Mouse (Mus musculus): Measurements from ENCODE around the gene Spata17.

Spata17 gene

DNA sequence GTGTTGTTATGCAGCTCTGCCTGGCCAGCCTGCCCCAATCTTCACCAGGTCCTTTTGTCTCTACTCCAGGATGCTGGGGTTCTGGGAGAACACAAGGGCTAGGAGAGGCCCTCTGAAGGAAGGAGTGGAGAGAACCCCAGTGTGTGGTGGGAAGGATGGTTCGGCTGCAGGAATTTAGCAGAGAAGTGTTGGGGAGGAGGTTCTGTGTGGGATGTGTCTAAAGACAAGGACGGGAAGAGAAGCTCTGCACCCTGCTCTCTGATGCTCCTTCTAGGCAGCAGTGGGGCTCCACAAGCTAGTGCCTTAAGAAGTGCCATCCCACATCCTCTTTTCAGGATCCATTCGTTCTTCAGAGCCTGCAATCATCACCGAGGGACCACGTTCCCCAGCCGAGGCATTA is 129.2 kb downstream of the Spata17 start:
- no peak for DNase-seq (ENCODE audit: low spot score in 2 of 2)

GRCm38 (mm10) chr1:187077352-187077751 is 137.9 kb downstream of the Spata17 start:
- DNase-seq (ENCODE audit: low spot score in 2 of 2), result no peak

DNA sequence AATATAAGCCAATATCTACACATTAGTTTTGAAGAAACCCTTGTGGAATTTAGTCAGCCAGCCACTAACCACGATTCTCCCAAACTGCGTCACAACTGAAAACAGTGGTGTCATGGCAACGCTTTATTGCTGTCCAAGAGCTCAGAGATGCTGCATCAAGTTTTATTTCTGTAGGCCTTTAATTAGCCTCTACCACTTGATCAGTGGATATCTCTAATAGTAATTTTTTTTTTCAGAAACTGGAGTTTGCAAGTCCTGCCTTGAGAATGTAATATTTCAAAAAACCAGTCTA is 138.3 kb downstream of the Spata17 start:
- no peak for DNase-seq (ENCODE audit: low spot score in 2 of 2)

- DNase-seq (ENCODE audit: low spot score in 2 of 2), result no peak
Observed at GRCm38 (mm10) chr1:187076198-187077042, 138.8 kb downstream of the Spata17 start.

DNA sequence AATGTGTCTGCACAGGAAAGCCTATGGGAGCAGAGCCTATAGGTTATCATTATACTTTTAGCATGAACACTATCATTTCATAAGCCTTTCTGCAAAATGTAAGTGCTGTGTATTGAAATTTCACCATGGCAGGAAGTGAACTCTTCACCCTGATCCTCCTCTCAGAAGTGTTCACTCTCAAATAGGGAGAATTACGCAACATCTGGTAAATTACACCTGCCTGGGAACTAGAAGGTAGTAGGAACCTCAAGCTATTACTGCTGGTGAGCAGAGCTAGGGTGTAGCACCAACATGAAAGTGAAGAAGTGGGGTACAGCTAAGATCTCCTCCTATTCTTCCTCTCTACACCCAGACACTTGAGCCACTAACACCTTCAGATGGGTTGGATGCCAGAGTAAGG is 155.4 kb downstream of the Spata17 start:
- DNase-seq (ENCODE audit: low spot score in 2 of 2), result no peak

GRCm38 (mm10) chr1:187054333-187054732 is 160.9 kb downstream of the Spata17 start:
- no peak for DNase-seq (ENCODE audit: low spot score in 2 of 2)

DNA sequence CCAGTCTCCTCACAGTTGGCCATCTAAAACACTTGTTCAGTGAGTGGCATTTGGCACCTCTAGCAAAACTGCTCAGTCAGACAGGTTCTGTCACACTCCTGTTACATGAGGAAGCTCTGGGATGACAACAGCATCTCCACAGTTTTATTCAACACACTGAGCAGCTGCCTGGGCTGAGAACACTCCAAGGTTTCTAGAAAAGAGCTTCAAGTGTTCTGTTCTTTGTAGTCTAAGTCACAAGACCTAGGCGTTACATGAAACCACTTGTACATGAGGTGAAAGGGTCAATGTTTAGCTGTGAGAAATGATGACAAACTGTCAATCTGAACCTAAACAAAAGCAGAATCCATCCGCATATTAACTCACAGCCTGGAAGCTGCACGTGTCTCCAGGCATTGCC is 161.4 kb downstream of the Spata17 start:
- DNase-seq (ENCODE audit: low spot score in 2 of 2), result no peak

GRCm38 (mm10) chr1:187052532-187052931 is 162.7 kb downstream of the Spata17 start:
- no peak for DNase-seq (ENCODE audit: low spot score in 2 of 2)

GRCm38 (mm10) chr1:187051296-187051695 is 164.0 kb downstream of the Spata17 start:
- no peak for DNase-seq (ENCODE audit: low spot score in 2 of 2)

GRCm38 (mm10) chr1:187048681-187049288 is 166.5 kb downstream of the Spata17 start:
- DNase-seq (ENCODE audit: low spot score in 2 of 2), result no peak

GRCm38 (mm10) chr1:187044726-187045125 is 170.5 kb downstream of the Spata17 start:
- no peak for DNase-seq (ENCODE audit: low spot score in 2 of 2)

DNA sequence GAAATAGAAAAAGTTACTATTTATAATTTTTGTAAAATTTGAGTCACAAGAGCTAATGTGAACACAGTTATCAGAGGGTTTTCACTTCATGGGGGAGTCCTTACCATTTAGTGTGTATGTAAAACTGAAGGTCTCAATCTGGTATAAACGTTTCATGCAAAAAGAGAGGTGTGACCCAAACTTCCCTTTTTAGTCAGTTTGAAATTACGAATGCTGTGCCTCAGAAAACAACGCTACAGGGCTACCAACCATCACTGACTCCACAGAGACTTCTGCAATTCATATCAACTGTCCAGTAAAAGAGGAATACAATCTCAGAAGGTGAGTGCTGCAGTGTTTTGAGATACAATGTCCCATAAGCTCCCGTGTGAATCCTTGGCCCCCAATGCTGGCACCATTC is 175.5 kb downstream of the Spata17 start:
- DNase-seq (ENCODE audit: low spot score in 2 of 2), result no peak

- no peak for DNase-seq (ENCODE audit: low spot score in 2 of 2)
Observed at GRCm38 (mm10) chr1:187035785-187036184, 179.5 kb downstream of the Spata17 start.

DNA sequence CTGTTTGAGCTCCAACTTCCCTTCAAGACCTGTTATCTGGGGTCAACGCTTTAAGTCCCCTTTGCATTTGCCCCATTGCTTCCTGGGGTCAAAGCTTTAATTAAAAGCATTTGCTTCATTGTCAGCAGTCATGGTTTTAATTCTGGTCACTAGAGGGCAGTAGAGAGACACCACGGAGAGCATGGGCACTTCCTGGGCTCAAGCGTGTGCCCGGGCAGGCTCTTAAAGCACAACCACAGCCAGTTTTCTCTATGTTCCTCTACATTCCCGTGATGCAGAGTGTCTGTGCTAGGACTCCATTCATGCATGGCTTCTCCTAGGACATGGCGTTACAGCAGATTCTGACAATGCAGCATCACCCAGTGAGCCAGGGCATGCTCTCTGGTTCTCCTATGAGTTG is 183.5 kb downstream of the Spata17 start:
- no peak for DNase-seq (ENCODE audit: low spot score in 2 of 2)

- no peak for DNase-seq (ENCODE audit: low spot score in 2 of 2)
Observed at GRCm38 (mm10) chr1:187028841-187029240, 186.4 kb downstream of the Spata17 start.

GRCm38 (mm10) chr1:187020011-187020410 is 195.3 kb downstream of the Spata17 start:
- DNase-seq (ENCODE audit: low spot score in 2 of 2), result no peak

GRCm38 (mm10) chr1:187016116-187016515 is 199.1 kb downstream of the Spata17 start:
- no peak for DNase-seq (ENCODE audit: low spot score in 2 of 2)

DNA sequence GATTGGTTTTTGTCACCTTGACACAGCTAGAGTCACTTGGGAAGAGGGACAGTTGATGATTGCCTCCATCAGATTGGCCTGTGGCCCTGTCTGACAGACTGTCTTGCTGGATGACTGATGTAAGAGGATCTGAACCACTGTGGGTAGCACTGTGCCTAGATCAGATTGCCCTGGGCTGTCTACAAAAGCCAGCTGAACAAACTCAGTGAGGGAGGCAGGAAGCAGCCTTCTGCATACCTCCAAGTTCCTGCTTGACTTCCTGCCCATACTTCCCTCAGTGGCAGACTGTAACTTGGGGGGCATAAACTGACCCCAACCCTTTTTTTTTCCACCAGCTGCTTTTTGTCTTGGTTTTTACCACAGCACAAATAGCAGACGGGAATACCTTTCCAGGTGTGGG is 199.6 kb downstream of the Spata17 start:
- DNase-seq (ENCODE audit: low spot score in 2 of 2), result no peak

DNA sequence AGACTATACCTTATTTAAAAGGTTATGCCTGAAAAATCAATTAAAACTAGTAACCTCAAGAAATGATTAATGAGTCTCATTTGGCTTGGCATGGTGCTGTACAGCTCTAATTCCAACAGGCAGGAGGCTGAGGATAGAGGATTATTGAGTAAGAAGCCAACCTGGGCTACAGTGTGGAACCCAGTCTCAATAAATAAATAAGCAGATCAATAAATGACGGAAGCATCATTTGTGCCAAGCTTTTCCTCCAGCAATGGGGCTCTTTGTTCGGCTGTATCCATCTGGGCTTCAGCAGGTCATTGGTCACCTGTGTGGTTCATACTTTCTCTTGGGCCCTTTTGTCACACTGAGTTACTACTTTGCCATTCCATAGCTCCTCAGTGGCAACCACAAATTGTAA is 201.1 kb downstream of the Spata17 start:
- DNase-seq (ENCODE audit: low spot score in 2 of 2), result no peak

- DNase-seq (ENCODE audit: low spot score in 2 of 2), result no peak
Observed at GRCm38 (mm10) chr1:187011601-187012000, 203.7 kb downstream of the Spata17 start.

DNA sequence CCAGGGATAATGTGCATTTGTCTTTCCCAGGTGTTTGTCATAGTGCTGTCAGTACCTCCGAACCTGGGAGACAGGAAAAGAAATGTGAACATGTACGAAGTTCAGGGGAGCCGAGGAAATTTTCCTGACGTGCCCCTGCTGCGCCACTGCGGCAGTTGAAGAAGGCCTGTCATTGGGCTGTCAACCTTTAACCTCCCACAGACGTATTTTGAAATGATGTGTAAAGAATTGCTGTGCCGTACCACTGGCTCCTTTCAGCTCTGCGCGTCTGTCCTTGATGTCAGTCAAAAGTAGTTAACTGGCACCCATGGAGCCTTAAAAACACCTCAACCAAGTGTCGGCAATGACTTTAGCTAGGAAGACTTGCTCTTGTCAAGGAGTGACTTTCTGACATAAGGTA is 205.2 kb downstream of the Spata17 start:
- DNase-seq (ENCODE audit: low spot score in 2 of 2), result no peak

DNA sequence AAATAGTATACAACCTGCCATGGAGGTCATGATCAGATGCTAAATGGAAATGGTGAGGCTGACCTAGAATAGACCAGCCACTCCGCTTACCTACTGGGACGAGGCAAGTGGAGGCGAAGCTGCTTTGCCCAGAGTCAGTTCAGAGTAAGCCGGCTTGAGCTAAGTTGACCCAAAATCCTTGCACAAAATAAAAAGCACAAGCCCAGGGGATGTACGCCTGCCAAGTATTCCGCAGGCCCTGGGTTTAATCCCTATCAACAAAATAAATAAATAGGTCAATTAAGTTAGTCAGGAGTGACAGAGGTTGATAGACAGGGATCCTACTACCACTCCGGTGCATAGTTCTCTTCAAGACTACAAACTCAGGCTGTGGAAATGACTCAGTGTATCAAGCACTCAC is 207.0 kb downstream of the Spata17 start:
- DNase-seq (ENCODE audit: low spot score in 2 of 2), result no peak

GRCm38 (mm10) chr1:187006227-187006925 is 208.9 kb downstream of the Spata17 start:
- no peak for DNase-seq (ENCODE audit: low spot score in 2 of 2)

Data from spleen, postnatal 4 days (tissue).